Mouse (Mus musculus) kidney, adult 9 months (tissue): ENCODE data around the gene Plxna2.

Experiments
- DNase-seq: peaks from one replicate; pipeline ENCODE4 v3.0.0; 2022

Plxna2 gene

DNA sequence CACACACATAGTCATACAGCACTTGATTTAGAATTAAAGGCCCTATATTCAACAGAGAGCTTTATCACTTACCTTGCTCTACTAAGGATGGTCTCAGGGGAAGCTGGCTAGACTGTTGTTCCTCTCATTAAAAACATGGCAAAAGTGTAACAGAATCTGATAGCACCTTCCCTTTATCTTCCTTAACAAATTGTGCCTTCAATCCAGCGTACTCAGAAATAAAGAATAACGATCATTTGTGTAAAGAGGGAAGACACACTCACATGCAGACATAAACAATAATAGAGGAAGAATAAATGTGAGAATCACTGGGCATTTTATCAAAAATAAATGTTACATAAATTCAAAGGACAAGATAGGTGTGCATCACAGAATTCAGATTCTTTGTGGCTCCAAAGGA lies at the start of gene Plxna2:
Gene Plxna2 (plus strand): TSS at position 301 of the 400 bp plus-strand sequence.
- DNase-seq, result no peak

DNA sequence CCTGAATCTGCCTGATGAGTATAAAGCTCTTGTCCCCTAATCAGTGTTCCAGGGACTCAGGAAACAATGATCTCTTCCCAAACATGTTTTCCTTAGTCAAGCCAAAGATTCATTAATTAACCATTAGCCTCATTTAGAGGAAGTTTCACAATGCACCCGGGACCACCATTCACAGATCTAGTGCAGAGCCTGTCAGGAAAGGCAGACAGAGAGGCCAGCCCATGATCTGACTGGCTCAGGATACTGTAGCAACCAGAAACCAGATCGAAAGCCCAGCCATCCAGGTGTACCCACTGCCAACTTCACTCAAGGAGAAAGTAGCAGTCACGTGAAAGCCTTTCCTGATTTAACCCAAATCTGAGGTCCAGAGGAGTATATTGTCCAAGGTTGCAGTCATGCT lies 44.1 kb upstream of the Plxna2 start:
- no peak for DNase-seq

DNA sequence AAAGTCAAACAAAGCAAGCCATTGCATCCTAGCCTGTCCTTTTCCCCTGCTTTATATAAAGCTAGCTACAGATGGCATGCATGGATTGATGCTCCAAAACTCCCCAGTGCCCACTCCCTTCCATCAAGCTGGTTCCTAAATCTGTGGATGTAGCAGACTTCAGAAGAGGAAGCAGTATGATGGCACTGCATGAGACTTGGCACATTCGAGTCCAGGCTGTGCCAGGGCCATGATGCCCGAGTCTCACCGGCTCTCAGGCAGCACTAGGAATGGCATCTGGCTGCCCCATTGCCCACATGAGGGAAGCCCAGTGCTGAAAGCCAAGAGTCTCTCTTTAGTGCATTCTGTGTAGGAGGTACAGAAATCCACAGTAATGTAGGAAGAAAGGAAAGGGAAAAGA lies 39.7 kb upstream of the Plxna2 start:
- no peak for DNase-seq

DNA sequence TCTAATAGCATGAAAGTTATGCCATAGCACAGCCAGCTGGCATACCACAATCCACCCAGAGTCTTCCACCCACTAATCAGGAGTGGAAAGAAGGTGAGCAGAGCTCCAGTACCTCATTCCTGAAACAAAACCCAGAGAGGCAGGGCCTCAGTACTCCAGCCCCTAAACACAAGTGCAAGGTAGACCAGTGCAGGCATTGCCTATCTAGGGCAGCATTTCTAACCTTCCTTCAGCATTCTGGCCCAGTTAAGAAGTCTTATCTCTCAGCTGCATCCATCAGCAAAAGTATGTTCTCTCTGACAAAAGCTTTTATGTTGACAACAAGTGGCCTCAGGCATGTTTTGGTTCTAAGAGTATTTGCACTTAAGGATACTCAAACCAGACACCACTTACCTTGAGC lies 37.5 kb upstream of the Plxna2 start:
- DNase-seq, result no peak

- no peak for DNase-seq
These were observed 31.3 kb upstream of the Plxna2 start for GRCm38 (mm10) chr1:194586670-194587069.

- DNase-seq, result peak; percentile 66
These were observed 30.5 kb upstream of the Plxna2 start for GRCm38 (mm10) chr1:194587532-194587931.

DNA sequence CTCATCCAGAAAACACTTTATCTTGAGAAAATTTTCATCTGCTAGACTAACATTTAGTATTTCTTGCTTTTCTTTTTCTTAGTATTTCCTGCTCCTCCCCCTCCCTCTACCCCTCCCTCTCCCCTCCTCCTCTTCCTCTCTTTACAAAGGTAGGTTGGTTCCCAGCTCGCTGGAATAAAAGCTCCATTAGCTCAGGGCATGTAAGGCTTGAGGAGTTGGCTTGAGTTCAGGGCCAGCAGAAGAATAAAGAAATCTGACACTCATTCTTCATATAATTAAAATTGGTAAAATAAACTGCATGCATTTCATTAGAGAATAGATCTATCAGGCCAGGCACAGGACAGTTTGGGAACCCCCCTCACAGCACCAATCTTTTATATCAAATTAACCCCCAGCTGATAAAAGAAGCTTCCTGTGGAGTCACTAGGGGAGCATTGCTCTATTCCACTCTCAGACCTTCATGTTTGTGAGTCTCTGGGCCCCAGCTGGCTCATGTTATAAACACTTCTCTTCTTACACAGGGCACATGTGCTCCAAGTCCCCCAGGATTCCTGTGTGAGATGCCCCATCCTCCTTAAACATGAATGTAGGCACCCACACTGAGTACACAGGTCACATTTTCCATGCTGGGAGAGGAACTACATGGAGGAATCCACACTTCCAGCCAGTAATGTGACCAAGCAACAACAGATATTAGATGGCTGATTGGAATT lies 29.9 kb upstream of the Plxna2 start:
- no peak for DNase-seq

DNA sequence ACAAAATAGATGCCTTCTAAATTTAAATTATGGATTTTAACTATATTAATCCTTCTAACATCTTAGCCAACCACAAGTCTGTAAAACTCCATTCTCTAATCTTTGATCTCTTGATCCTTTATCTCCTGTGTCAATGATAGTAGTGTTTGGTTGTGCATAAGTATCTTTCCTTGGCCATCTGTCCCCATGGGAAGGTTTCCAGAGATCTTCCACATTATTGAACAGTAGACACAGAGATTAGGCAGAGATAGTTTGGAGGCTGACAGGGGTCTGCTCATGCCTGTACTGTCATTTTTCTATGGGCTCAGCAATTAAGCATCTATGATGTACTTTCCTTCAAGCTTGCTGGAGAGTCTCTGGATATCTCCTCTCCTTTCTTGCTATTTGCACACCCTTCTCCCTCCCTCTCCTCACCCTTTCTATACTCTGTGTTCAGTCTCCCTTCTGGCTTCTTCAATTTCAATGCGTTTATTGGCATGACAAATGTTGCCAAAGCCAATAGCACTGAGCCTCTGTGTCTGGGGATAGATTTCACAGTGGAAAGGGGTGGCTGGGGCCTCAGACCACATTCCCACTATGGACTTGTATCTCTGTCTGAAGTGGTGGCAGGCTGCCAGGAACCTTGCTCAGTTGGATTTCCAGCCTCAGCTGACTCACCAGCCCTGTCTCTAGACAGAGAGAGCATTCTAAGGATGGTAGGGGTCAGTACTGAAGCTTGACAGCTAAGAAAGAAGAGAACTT lies 29.1 kb upstream of the Plxna2 start:
- DNase-seq, result peak; percentile 5

DNA sequence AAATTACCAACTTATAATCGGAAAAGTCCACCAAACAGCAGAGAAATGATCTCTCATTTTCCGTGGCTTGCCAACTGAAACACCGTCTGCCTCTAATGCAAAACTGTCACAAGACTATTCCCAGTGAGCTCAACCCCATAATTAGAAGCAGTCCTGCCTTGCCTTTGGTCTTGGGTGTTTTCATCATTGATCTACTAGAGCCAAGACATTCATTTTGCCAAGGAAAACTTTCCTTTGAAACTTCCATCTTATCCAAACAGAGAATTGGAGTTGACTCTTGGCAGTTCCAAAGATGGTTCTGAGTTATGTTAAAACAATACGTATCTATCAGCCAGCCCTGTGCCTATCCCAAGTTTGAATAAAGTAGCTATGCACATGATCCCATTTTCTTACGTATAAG lies 24.9 kb upstream of the Plxna2 start:
- no peak for DNase-seq

DNA sequence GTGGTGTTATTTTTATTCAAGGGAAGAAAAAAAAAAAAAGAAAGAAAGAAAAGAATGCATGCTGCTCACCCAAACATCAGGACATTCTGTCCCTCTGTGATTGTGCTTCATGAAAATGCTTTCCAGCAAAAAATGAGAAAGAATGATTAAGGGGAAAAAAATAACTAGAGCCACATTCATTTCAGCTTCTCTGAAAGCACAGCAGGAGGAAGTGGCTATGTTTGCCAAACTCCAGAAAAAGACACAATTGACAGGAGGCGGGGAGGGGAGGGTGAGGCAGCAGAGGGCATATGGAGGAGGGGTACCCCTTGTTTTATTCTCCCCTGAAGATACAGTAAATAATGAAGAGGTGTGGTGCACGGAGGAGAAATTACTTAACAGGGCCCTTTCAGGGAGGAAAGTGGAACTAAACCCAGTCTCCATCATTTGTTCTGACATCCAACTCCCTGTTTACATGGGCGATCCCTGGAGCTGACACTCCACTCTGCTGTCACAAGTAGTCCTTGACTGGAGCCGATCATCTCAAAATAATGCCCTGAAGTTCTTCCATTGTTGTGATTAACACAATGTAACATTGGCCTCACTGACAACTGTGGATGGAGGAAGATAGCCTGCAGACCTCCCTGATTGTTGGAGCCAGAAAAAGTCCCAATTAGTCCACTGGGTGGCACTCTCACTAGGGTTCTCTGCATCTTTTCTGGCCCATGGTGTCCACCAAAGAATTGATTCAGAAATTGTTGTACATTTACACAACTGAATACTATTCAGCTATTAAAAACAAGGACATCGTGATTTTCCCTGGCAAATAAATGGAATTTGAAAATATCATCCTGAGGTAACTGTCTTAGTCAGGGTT lies 10.4 kb upstream of the Plxna2 start:
- no peak for DNase-seq

GRCm38 (mm10) chr1:194610516-194610915 lies 7.5 kb upstream of the Plxna2 start:
- no peak for DNase-seq

DNA sequence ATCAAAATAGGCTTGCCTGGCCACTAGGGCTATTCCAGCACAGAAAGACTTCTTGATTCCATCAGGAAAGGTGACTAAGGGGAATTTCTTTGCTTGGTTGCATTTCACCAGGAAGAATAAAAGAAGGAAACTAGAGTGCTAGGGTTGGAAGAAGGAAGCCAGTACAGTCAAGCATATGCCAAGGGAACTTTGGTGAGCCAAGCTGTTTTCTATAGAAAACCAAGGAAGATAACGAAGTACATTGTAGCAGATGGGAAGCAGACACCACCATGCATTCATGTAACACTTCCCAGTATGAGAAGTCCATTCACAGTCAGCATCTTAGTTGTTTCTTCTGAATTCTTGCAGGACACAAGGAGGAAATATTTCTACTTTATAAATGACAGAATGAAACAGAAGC lies 5.4 kb upstream of the Plxna2 start:
- no peak for DNase-seq

DNA sequence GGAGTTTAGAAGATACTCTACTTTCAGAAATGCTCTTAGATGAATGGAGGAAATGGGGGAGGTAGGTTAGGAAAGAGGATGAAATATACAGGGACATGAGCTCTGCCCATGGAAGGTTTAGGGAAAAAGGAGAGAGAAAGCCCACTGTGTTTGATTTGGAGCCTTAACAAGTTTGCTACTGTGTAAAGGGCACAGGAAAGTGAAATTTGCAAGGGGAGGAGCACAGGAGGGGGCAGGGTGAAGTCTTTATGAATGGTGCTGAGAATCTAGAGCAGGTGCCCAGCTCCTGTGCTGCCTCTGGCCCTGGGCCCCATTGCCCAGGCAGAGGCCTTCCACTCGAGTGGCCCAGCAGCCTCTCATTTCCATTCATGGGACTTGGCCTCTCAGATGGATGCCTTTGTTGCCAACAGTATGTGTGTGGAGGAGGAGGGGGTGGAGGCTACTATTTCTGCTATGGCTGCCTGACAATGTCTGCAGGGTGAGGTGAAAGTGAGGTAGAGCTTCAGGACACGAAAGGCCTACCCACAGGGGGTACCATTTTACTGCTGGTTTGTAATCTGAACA lies 4.7 kb upstream of the Plxna2 start:
- no peak for DNase-seq

- DNase-seq, result peak; percentile 54
These were observed 3.8 kb upstream of the Plxna2 start for GRCm38 (mm10) chr1:194613923-194614830.

GRCm38 (mm10) chr1:194616136-194616535 lies 1.9 kb upstream of the Plxna2 start:
- no peak for DNase-seq

DNA sequence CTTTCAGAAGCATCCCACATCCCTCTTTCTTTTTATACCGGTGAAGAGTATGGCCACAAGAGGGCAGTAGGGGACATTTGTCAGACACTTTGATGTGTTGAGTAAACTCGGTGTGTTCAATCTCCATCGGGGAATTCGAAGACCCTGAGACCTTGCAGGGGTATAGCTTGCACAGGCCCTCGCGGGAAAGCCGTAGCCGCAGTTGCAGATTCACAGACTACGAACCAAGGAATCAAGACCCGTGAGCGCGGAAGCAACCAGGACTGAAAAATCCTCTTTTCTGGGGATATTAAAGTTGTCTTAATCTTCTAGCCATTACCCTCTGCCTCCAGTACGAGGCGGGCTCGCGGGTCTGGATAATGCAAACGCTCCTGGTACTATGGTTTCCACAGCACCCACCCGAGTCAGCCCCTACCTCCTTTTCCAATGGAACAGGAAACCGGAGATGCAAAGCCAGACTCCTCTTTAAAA lies 858 bp downstream of the Plxna2 start:
- DNase-seq, result peak; percentile 91

- DNase-seq, result peak; percentile 87
These were observed 1.6 kb downstream of the Plxna2 start for GRCm38 (mm10) chr1:194619353-194620244.

- DNase-seq, result no peak
These were observed 2.4 kb downstream of the Plxna2 start for GRCm38 (mm10) chr1:194620245-194620991.

- DNase-seq, result no peak
These were observed 4.2 kb downstream of the Plxna2 start for GRCm38 (mm10) chr1:194622174-194622573.

GRCm38 (mm10) chr1:194622677-194623076 lies 4.7 kb downstream of the Plxna2 start:
- no peak for DNase-seq
